Mouse (Mus musculus): Measurements from ENCODE around the gene Prkd3.

The Prkd3 gene

DNA sequence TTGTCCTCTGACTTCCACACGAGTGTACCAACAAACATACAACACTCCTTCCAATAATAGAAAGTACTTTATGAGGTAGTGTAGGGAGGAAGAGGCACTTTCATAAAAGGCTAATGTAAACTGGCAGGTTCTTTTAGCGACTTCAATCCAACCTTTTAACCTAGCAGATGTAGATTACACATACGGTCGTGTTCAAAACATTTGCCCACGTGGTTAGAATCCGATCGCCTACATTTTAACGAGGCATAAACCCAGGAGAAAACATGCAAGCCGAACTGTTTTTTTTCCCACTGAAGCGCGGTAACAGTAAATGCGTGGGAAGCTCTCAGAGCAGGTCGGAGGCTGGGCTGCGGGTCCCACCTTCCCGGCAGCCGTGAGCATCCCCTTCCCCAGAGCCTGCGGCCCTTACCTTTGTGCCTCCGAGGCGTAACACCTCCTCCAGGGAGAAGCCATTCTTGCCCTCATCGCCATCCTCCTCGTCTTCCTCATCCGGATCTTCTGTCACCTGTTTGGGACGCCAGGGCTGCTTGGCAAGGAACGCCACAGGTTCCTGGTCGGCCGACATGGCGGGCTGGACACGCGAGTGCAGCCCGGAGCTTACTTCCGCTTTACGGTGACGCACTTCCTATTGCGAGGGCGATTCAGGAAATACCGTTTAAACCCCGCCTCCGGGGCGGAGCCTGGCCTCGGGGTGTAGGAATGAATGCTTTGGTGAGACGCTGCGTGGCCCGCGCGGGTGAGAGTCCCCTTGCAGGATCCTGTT, 84.0 kb downstream of the Prkd3 start, which contains the start of the genes Cebpz and Ndufaf7:
Gene Cebpz (minus strand): TSS at position 601 of the 763 bp plus-strand sequence.
Gene Ndufaf7 (plus strand): TSS at position 671 of the 763 bp plus-strand sequence.
- DNase-seq (ENCODE audit: low read depth): peak; percentile 92

DNA sequence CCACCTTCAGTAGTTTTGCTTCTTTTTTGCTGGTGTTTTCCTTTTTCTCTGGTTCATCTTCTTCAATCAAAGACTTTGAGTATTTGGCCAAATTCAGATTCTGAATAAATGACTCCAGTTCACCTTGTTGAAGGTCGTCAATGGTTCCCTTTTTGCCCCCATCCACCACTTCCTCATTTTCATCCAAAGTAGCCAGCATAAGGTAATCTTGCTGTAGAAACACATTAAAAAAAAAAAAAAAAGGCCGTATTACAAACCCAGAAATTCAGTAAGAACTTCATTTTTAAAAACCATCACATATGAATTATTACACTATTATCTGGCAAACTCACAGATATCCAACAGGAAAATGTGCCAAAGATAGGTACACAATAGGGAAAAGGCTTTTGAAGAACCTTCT, 84.8 kb downstream of the Prkd3 start:
- DNase-seq (ENCODE audit: low read depth): no peak

DNA sequence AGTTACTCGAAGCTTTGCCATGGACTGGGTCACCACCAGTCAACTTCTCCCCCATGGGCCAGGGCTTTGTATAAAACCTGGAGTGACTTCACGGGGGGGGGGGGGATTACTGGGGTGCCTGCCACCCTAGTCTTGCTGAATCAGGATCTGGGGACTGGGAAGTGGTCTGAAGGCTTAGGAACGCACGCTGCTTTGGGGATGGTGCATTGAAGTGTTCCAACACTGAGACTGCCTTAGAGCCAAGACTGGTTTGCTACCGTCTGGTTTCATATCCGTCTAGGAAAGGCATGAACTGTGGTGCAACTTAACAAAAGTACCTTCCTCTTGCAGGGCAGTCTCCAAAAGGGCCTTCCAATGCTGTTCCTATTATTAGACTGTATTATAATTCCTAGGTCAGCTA, 102.9 kb downstream of the Prkd3 start:
- DNase-seq (ENCODE audit: low read depth): no peak

DNA sequence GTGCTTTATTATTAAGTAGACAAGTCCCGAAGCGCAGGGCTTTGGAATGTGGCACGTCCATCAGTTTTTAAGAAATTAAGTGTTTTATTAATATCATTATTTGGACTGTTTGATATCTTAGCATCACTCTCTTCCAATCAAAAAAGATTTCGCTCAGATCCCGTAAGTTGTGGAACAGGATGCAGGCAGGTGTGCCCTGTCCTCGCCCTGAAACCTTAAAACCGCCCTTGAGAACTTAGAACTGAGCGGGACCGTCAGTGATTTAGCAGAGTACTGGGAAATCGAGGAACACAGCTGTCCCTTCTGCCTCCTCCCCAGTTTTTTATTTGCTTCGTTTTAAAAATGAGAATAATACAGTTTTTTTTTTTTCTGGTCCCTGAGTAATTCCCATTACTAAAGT, 103.7 kb downstream of the Prkd3 start:
- DNase-seq (ENCODE audit: low read depth): no peak

DNA sequence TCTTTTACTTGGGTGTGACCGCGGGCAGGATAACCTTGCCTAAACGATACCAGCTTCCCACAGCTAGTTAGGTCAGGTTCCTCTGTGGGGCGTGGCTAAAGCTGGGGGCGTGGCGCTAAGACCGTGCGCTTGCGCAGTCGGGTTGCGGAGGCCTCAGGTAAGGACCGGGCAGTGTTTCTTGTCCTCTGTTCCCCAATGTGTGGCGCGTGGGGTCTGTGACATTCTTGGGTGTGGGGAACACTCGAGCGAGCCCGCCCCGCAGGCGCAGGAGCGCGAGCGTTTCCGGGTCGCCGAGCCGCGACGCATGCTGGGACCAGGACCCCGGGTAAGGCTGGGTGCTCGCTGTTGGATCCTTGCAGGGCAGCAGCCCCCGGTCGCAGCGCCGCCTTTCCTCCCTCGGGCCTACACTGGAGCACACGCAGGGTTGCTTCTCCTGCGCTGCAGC, 104.2 kb downstream of the Prkd3 start, which contains the start of gene Cebpzos:
Gene Cebpzos (plus strand): TSS at position 132 of the 445 bp plus-strand sequence.
- DNase-seq (ENCODE audit: low read depth): peak; percentile 64

DNA sequence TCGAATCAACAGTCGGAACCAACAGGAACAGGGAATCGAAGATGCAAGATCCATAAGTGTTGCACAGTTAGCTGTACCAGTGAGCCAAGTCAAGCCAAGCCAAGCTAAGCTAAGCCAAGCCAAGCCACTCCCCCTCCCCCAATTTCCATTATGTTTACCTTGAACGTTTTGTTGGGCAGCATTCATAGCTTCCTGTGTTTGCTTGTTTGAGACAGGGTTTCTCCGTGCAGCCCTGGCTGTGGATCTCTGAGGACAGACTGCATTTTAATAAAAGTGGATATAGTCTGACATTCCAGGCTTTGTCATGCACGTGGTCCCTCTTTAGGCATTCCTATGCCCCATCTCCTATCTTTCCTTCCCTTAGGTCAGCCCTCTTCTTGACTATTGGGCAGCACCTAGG, 104.8 kb downstream of the Prkd3 start:
- DNase-seq (ENCODE audit: low read depth): no peak

DNA sequence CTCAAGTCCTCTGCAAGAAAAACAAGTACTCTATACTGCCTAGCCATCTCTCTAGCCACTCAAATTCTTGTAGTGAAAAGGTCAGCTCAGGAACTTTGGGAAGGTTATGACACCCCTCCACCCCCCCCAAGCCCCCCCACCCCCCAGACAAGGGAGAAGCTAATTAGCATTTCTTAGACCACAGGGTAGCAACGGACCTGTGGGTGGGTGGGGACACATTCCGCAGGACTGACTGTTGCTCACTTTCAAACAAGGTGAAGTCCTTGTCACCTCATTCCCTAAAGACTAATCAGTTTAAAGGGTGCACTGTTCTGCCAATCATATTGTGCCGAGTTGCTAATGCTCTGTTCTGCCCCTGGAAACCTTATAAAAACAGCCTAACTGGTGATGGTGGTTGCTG, 106.7 kb downstream of the Prkd3 start:
- DNase-seq (ENCODE audit: low read depth): no peak

DNA sequence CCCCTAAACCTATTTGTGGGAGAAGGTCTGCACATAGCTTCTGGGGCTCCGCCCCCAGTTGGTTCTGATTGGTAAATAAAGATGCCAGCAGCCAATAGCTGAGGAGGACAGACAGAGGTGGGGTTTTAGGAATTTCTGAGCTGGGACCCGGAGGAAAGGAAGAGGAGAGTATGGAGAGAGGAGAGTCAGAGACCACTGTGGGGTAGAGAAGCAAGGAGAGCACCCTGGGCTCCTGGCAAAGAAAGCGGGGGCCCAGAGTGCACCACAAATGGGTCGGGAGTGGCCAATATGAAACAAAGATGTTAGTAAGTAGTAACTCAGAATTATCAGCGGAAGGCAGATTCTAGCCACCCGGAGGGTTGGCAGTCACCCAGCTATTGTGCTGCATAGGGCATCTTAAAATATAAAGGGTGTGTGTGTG, 107.7 kb downstream of the Prkd3 start:
- no peak for DNase-seq (ENCODE audit: low read depth)

DNA sequence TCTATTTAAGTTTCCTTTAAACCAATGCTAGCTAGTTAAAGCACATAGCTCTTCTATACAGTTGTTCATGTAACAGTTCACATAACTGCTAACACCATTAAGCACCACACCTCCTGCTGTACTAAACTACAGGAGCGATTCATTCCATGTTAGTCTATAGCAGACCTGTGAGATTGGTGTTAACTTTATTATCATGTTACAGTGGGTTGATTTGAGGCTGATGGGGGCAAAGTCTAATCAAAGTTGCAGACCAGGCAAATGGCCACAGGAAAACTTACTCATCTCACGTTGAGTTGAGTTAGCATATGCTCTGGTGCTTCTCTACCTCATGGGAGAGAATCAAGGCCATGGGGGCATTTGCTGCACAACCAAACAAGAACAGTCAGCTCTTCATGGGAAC, 111.2 kb downstream of the Prkd3 start:
- DNase-seq (ENCODE audit: low read depth): no peak

DNA sequence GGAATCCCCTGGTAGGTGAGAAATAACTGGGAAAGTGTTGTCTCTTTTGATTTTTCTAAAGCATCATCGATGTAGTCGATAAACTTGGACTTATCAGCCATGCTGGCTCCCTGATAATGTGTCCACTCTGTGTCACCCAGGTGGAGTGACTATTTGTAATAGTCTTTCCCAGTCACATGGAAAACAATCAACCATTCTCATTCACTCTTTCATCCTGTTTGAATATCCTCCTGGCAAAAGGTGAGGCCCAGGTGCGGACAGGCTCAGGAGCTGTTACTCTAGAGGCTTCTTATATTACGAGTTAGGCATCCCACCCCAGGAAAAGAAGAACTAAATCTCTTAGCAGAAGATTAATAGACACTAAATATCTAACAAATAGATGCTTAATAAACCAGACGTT, 113.7 kb downstream of the Prkd3 start, which contains the start of gene Sult6b1:
Gene Sult6b1 (minus strand): TSS at position 101 of the 400 bp plus-strand sequence.
- no peak for DNase-seq (ENCODE audit: low read depth)

DNA sequence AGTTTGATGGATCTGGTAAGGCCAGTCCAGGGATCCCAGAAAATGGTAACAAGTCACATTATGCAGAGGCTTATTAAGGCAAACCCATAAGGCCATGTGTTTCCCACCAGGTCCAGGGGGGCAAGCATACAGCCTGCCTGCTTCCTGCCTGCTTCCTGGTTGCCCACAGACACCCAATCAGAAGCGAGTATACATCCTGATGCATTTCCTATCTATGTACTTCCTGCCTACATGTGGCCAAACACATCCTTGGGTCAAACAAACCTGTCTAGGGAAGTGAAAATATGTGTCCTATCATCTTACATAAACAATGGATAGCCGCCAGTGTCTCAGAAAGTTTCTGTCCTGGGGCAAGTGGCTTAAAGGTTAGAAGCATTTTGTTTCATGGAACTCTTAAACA, 117.5 kb downstream of the Prkd3 start:
- DNase-seq (ENCODE audit: low read depth): no peak

Measured in fibroblast of lung, adult 2 months (primary cell).